In the genomic region with DNA sequence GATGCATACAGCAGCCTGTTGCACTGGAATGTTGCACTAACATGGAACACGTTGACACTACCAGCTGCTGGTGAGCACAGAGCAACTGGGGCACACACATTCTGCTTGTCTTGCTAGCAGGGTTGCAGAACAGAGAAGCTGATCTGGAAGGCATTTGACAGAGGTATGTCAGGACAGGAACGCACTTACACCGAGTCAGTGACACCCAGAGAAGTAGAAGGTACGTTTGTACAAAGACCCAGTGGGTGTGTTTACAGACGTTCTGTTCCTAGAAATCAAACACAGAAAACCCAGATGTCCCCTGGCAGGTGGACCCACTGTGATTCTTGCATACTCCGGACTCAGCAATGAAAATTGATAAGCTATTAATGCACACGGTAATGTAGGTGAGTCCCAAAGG, we compare ENCODE assay signal across 19 mouse cellular contexts.
"Had no signal": no experiment of that assay in that cellular context is flagged by ENCODE, and none has a peak within 500 bp of the region (broad histone marks: within the 10 kb centered on the region; RNA-seq: fewer than 3 reads in every experiment).

No protein-coding gene starts in this region.

- H3K27ac ChIP-seq: liver, embryonic 14.5 days; midbrain, embryonic 10.5 days; neural tube, embryonic 12.5 days; neural tube, embryonic 15.5 days had no signal

- H3K36me3 ChIP-seq: midbrain, embryonic 10.5 days; neural tube, embryonic 12.5 days; neural tube, embryonic 15.5 days had no signal

- H3K9ac ChIP-seq: liver, embryonic 14.5 days; lung, embryonic 14.5 days; neural tube, embryonic 12.5 days; neural tube, embryonic 15.5 days had no signal

- ATAC-seq: midbrain, embryonic 16.5 days had no signal

- H3K27me3 ChIP-seq: neural tube, embryonic 12.5 days; neural tube, embryonic 15.5 days had no signal

- DNase-seq: lung, adult 18-20 months; lung, embryonic 14.5 days; lung, postnatal 10 days; lung, postnatal 4 days; midbrain, embryonic 14.5 days; retina, postnatal 1 day; right cerebral cortex, adult 18-20 months; right cerebral cortex, postnatal 25 days; right cerebral cortex, postnatal 4 days; spleen, adult 18-20 months; thymus, adult 18-20 months; thymus, postnatal 14 days; thymus, postnatal 36 days had no signal

- H3K4me1 ChIP-seq: midbrain, embryonic 10.5 days had no signal

- H3K4me3 ChIP-seq: midbrain, embryonic 10.5 days; myocyte; neural tube, embryonic 12.5 days; neural tube, embryonic 15.5 days had no signal

- H3K4me2 ChIP-seq: lung, embryonic 14.5 days; neural tube, embryonic 12.5 days; neural tube, embryonic 15.5 days had no signal
